Mouse (Mus musculus): ENCODE data around the gene Lin7a. TPM values are rescaled to one million over a fixed set of nuclear protein-coding genes. Genes with fewer than 3 reads are reported as not detected.

The Lin7a gene
- polyA plus RNA-seq, 1 experiment from 2014 or later, result 3.9 TPM

GRCm38 (mm10) chr10:107249056-107249455 lies 22.4 kb upstream of the Lin7a start:
- H3K9ac ChIP-seq (ENCODE audit: low read depth, low read length), result no peak overlapping the region
- WGBS, result 87% methylated on average over 7 of the region's 7 CpGs
- H3K27me3 ChIP-seq (replicated peaks; ENCODE audit: control insufficient read depth, insufficient read depth, low read length), result no peaks in the 10 kb centered on the region
- H3K36me3 ChIP-seq (ENCODE audit: control insufficient read depth, insufficient read depth, low read length), result no peaks in the 10 kb centered on the region
- H3K9me3 ChIP-seq (ENCODE audit: control insufficient read depth, low read length), result no peaks in the 10 kb centered on the region
- no peak for ATAC-seq
- H3K4me1 ChIP-seq (ENCODE audit: control insufficient read depth, insufficient read depth, low read length), result no peaks in the 10 kb centered on the region
- no peak overlapping the region for H3K4me2 ChIP-seq (ENCODE audit: low read depth, low read length)
- no peak overlapping the region for H3K4me3 ChIP-seq (ENCODE audit: low read length)
- no peak overlapping the region for H3K27ac ChIP-seq (ENCODE audit: low read length)

- H3K9me3 ChIP-seq (ENCODE audit: control insufficient read depth, low read length), result no peaks in the 10 kb centered on the region
- H3K4me2 ChIP-seq (ENCODE audit: low read depth, low read length), result no peak overlapping the region
- H3K4me3 ChIP-seq (ENCODE audit: low read length), result no peak overlapping the region
- H3K27ac ChIP-seq (ENCODE audit: low read length), result no peak overlapping the region
- WGBS, result 80% methylated on average over 5 of the region's 5 CpGs
- no peaks in the 10 kb centered on the region for H3K27me3 ChIP-seq (replicated peaks; ENCODE audit: control insufficient read depth, insufficient read depth, low read length)
- ATAC-seq, result no peak
- no peaks in the 10 kb centered on the region for H3K36me3 ChIP-seq (ENCODE audit: control insufficient read depth, insufficient read depth, low read length)
- no peaks in the 10 kb centered on the region for H3K4me1 ChIP-seq (ENCODE audit: control insufficient read depth, insufficient read depth, low read length)
- H3K9ac ChIP-seq (ENCODE audit: low read depth, low read length), result no peak overlapping the region
These were observed 21.8 kb upstream of the Lin7a start for GRCm38 (mm10) chr10:107249606-107250186.

DNA sequence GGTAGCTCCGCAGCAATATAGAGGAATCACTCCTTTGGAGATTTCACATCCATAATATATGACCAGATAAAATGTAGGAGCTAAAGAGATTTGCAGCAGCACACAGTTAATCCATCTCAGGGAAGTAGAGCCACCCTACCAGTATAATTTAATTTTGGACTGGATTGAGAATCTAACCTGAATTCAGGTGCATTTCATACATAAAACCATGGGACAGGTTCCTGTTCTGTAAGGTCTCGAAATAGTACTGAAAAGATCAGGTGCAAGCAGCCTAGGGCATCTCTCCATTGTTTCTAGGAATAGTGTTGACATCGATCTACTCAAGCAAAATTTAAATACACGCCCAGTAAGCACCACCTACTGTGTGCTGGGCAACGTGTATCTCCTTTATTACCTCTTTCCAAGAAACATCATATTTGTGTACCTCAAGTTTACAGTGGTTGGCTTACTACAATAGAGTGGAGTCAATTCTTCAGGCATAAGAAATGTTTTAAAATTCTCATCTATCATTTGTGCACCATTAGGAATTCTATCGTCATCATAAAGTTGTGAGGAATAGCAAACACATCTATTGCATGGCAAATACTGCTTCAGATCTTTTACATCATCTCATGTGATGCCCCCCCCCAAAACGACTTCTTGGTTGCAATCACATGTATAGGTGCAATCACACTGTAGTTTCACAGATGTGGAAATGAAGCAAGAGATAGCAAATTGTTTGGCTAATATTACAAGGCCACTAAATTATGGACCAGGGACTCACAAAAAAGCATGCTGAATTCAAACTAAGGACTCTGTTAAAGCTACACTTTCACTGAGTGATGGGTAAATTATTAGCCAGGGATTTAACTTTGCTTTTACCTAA lies 20.9 kb upstream of the Lin7a start:
- 78% methylated on average over 7 of the region's 7 CpGs for WGBS
- H3K36me3 ChIP-seq (ENCODE audit: control insufficient read depth, insufficient read depth, low read length), result no peaks in the 10 kb centered on the region
- H3K27ac ChIP-seq (ENCODE audit: low read length), result no peak overlapping the region
- H3K4me1 ChIP-seq (ENCODE audit: control insufficient read depth, insufficient read depth, low read length), result no peaks in the 10 kb centered on the region
- no peak overlapping the region for H3K9ac ChIP-seq (ENCODE audit: low read depth, low read length)
- no peaks in the 10 kb centered on the region for H3K9me3 ChIP-seq (ENCODE audit: control insufficient read depth, low read length)
- H3K27me3 ChIP-seq (replicated peaks; ENCODE audit: control insufficient read depth, insufficient read depth, low read length), result no peaks in the 10 kb centered on the region
- no peak for ATAC-seq
- no peak overlapping the region for H3K4me3 ChIP-seq (ENCODE audit: low read length)
- no peak overlapping the region for H3K4me2 ChIP-seq (ENCODE audit: low read depth, low read length)

GRCm38 (mm10) chr10:107251271-107251670 lies 20.2 kb upstream of the Lin7a start:
- no peaks in the 10 kb centered on the region for H3K36me3 ChIP-seq (ENCODE audit: control insufficient read depth, insufficient read depth, low read length)
- no peak overlapping the region for H3K27ac ChIP-seq (ENCODE audit: low read length)
- WGBS, result 73% methylated on average over 2 of the region's 2 CpGs
- no peak overlapping the region for H3K4me2 ChIP-seq (ENCODE audit: low read depth, low read length)
- H3K9me3 ChIP-seq (ENCODE audit: control insufficient read depth, low read length), result no peaks in the 10 kb centered on the region
- no peak overlapping the region for H3K9ac ChIP-seq (ENCODE audit: low read depth, low read length)
- ATAC-seq, result no peak
- H3K4me3 ChIP-seq (ENCODE audit: low read length), result no peak overlapping the region
- no peaks in the 10 kb centered on the region for H3K27me3 ChIP-seq (replicated peaks; ENCODE audit: control insufficient read depth, insufficient read depth, low read length)
- no peaks in the 10 kb centered on the region for H3K4me1 ChIP-seq (ENCODE audit: control insufficient read depth, insufficient read depth, low read length)

GRCm38 (mm10) chr10:107251801-107252502 lies 19.5 kb upstream of the Lin7a start:
- no peaks in the 10 kb centered on the region for H3K9me3 ChIP-seq (ENCODE audit: control insufficient read depth, low read length)
- H3K4me1 ChIP-seq (ENCODE audit: control insufficient read depth, insufficient read depth, low read length), result no peaks in the 10 kb centered on the region
- no peak overlapping the region for H3K4me2 ChIP-seq (ENCODE audit: low read depth, low read length)
- no peak for ATAC-seq
- no peaks in the 10 kb centered on the region for H3K27me3 ChIP-seq (replicated peaks; ENCODE audit: control insufficient read depth, insufficient read depth, low read length)
- H3K4me3 ChIP-seq (ENCODE audit: low read length), result no peak overlapping the region
- H3K9ac ChIP-seq (ENCODE audit: low read depth, low read length), result no peak overlapping the region
- no peak overlapping the region for H3K27ac ChIP-seq (ENCODE audit: low read length)
- 88% methylated on average over 2 of the region's 2 CpGs for WGBS
- no peaks in the 10 kb centered on the region for H3K36me3 ChIP-seq (ENCODE audit: control insufficient read depth, insufficient read depth, low read length)

DNA sequence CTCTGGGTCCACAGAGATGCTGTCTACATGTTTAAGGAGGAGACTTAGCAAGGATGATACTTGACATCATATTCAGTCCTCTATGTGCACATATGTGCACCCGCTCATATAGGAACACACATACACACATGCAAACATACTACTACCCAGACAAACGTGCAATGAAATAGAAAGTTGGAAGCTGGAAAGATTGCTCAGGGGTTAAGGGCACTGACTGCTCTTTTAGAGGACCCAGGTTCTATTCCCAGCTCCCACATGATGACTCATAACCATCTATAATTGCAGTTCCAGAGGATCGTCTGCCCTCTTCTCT lies 19.0 kb upstream of the Lin7a start:
- Histone ChIP-seq H3K36me3 (ENCODE audit: control insufficient read depth, insufficient read depth, low read length) (no peaks in the 10 kb centered on the region), H3K9ac (ENCODE audit: low read depth, low read length) (no peak overlapping the region), H3K4me1 (ENCODE audit: control insufficient read depth, insufficient read depth, low read length) (no peaks in the 10 kb centered on the region), H3K4me2 (ENCODE audit: low read depth, low read length) (no peak overlapping the region), H3K27ac (ENCODE audit: low read length) (no peak overlapping the region), H3K27me3 (replicated peaks; ENCODE audit: control insufficient read depth, insufficient read depth, low read length) (no peaks in the 10 kb centered on the region), H3K9me3 (ENCODE audit: control insufficient read depth, low read length) (no peaks in the 10 kb centered on the region), H3K4me3 (ENCODE audit: low read length) (no peak overlapping the region)
- no peak for ATAC-seq
- 88% methylated on average over 3 of the region's 3 CpGs for WGBS

- H3K9me3 ChIP-seq (ENCODE audit: control insufficient read depth, low read length), result no peaks in the 10 kb centered on the region
- H3K27ac ChIP-seq (ENCODE audit: low read length), result no peak overlapping the region
- no peaks in the 10 kb centered on the region for H3K27me3 ChIP-seq (replicated peaks; ENCODE audit: control insufficient read depth, insufficient read depth, low read length)
- H3K4me1 ChIP-seq (ENCODE audit: control insufficient read depth, insufficient read depth, low read length), result no peaks in the 10 kb centered on the region
- 93% methylated on average over 4 of the region's 4 CpGs for WGBS
- no peak overlapping the region for H3K4me2 ChIP-seq (ENCODE audit: low read depth, low read length)
- no peak overlapping the region for H3K9ac ChIP-seq (ENCODE audit: low read depth, low read length)
- ATAC-seq, result no peak
- H3K4me3 ChIP-seq (ENCODE audit: low read length), result no peak overlapping the region
- H3K36me3 ChIP-seq (ENCODE audit: control insufficient read depth, insufficient read depth, low read length), result no peaks in the 10 kb centered on the region
These were observed 18.1 kb upstream of the Lin7a start for GRCm38 (mm10) chr10:107253191-107253965.

DNA sequence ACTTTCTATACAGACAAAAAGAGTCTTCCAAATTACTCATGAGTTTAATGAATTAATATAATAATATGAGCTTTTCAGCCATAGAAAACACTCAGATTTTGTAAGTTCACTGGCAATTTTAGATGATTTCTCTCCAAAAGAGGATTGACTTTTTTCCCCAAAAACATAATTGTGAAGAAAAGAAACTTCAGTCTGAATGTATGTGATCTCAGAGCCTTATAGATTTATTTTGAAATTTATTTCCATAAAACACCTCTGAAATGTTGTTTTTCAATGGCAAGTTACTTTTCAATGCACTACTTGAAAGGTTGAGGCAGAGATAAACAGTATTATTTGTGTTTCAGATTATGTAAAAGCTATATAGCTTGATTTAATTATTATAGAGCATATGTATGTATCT lies 16.8 kb upstream of the Lin7a start:
- Histone ChIP-seq H3K4me1 (ENCODE audit: control insufficient read depth, insufficient read depth, low read length) (no peaks in the 10 kb centered on the region), H3K27me3 (replicated peaks; ENCODE audit: control insufficient read depth, insufficient read depth, low read length) (no peaks in the 10 kb centered on the region), H3K4me2 (ENCODE audit: low read depth, low read length) (no peak overlapping the region), H3K36me3 (ENCODE audit: control insufficient read depth, insufficient read depth, low read length) (no peaks in the 10 kb centered on the region), H3K4me3 (ENCODE audit: low read length) (no peak overlapping the region), H3K9me3 (ENCODE audit: control insufficient read depth, low read length) (no peaks in the 10 kb centered on the region), H3K27ac (ENCODE audit: low read length) (no peak overlapping the region), H3K9ac (ENCODE audit: low read depth, low read length) (no peak overlapping the region)
- no peak for ATAC-seq

GRCm38 (mm10) chr10:107255351-107256050 lies 16.0 kb upstream of the Lin7a start:
- Histone ChIP-seq H3K27me3 (replicated peaks; ENCODE audit: control insufficient read depth, insufficient read depth, low read length) (no peaks in the 10 kb centered on the region), H3K9me3 (ENCODE audit: control insufficient read depth, low read length) (no peaks in the 10 kb centered on the region), H3K36me3 (ENCODE audit: control insufficient read depth, insufficient read depth, low read length) (no peaks in the 10 kb centered on the region), H3K9ac (ENCODE audit: low read depth, low read length) (no peak overlapping the region), H3K4me2 (ENCODE audit: low read depth, low read length) (no peak overlapping the region), H3K4me3 (ENCODE audit: low read length) (no peak overlapping the region), H3K4me1 (ENCODE audit: control insufficient read depth, insufficient read depth, low read length) (no peaks in the 10 kb centered on the region), H3K27ac (ENCODE audit: low read length) (no peak overlapping the region)
- WGBS, result 88% methylated on average over 6 of the region's 6 CpGs
- no peak for ATAC-seq
